Mouse (Mus musculus) megakaryocyte, embryonic 14.5 days (primary cell): ENCODE results near the gene Astn1.

ENCODE experiments used
- FLI1 ChIP-seq: IDR thresholded peaks from 2 replicates; pipeline ENCODE4 v1.6.1; 2012; ENCODE audit warnings: low read length, inconsistent platforms, mixed read lengths
- GATA1 ChIP-seq: IDR thresholded peaks from 3 replicates; pipeline ENCODE4 v1.6.1; 2012; ENCODE audit warnings: mixed read lengths, low read length, inconsistent platforms, borderline replicate concordance

- no peak for TF ChIP-seq GATA1
- no peak for TF ChIP-seq FLI1
Observed at GRCm38 (mm10) chr1:158699276-158699675, 337.2 kb downstream of the Astn1 start.
